In the genomic region with DNA sequence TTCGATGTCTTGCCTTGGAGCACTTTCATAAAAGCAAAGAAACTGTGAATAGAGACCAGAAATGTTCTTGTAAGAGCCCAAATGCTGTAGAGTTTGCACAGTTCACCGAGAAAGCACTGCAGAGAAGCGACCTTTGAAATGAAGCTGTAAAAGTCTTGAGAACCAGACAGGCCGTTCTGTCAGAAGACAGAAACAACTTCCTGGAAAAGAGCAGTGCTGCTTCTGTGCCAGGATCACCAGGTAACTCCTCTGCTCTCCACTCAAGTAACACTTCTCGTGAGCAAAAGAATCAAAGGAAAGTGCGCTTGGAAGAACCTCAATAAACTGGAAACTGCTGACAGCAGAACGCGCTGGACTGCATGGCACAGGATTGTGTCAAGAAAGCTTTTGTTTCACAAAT, we compare ENCODE assay signal across 23 mouse cellular contexts. TPM values are rescaled to one million over a fixed set of nuclear protein-coding genes. Genes with fewer than 3 reads are reported as not detected.
"Had no signal": no experiment of that assay in that cellular context is flagged by ENCODE, and none has a peak within 500 bp of the region (broad histone marks: within the 10 kb centered on the region; RNA-seq: fewer than 3 reads in every experiment).

No protein-coding gene starts in this region.

- H3K9ac ChIP-seq: liver, embryonic 13.5 days; midbrain, embryonic 12.5 days; neural tube, embryonic 13.5 days had no signal

- DNase-seq: kidney, adult 11 months; layer of hippocampus, adult 9-11 months; liver, embryonic 13.5 days; lung, adult 2 months; lung, postnatal 14 days; lung, postnatal 4 days; right cerebral cortex, adult 18-20 months; right cerebral cortex, postnatal 14 days; right cerebral cortex, postnatal 4 days; thymus, adult 2 months; thymus, postnatal 14 days; thymus, postnatal 4 days had no signal

- H3K9me3 ChIP-seq: liver, embryonic 13.5 days; midbrain, embryonic 12.5 days; neural tube, embryonic 13.5 days had no signal

- H3K4me3 ChIP-seq: layer of hippocampus, adult 2 months; liver, embryonic 13.5 days; midbrain, embryonic 12.5 days; myocyte; neural tube, embryonic 13.5 days had no signal

- H3K27ac ChIP-seq: kidney, postnatal 0 days; layer of hippocampus, adult 2 months; liver, embryonic 13.5 days; midbrain, embryonic 12.5 days; neural tube, embryonic 13.5 days; stomach, postnatal 0 days had no signal

- H3K27me3 ChIP-seq: liver, embryonic 13.5 days; midbrain, embryonic 12.5 days; neural tube, embryonic 13.5 days had no signal

- H3K36me3 ChIP-seq: liver, embryonic 13.5 days; midbrain, embryonic 12.5 days; neural tube, embryonic 13.5 days had no signal

- H3K4me1 ChIP-seq: liver, embryonic 13.5 days; midbrain, embryonic 12.5 days; neural tube, embryonic 13.5 days had no signal

- H3K4me2 ChIP-seq: liver, embryonic 13.5 days; midbrain, embryonic 12.5 days; neural tube, embryonic 13.5 days had no signal

- ATAC-seq: midbrain, embryonic 16.5 days had no signal

RNA-seq across cellular contexts. Expression of gene Gabrg3, which starts 45.1 kb away (rescaled TPM):
- total RNA-seq: liver, adult 2 months; megakaryocyte progenitor cell, adult 5-6 weeks; megakaryocyte-erythroid progenitor cell, adult 5-6 weeks; monocyte, adult 5-6 weeks had no signal
- polyA plus RNA-seq: liver, adult 2 months; lung, adult 2 months; myocyte had no signal
